Mouse (Mus musculus): Measurements from ENCODE around the gene Ccdc136.

DNA sequence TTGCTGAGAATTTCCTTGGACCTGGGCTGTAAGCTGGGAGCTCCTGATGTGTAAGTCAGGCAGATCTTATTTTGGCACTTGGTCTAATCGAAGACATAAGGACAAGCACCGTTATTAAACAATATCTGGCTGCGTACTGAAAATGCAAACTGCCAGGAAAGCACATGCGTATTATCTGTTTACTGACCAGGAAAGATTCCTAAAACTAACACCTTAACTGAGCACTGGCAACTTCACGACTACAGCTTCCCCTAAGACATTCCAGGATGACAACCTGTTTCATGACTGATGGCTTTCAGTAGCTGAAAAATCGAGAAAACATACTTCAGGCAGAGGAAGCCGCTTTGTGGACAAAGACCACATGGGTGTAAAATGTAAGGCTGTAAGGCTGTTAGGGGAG is 48.9 kb upstream of the Ccdc136 start:
- TF ChIP-seq POLR2A (IDR thresholded peaks at IDR 0.05; ENCODE audit: control insufficient read depth, low read depth, low read length) (no peak), CTCF (IDR thresholded peaks at IDR 0.05; ENCODE audit: control insufficient read depth, insufficient read depth, insufficient replicate concordance, low read depth, low read length) (no peak)
